Mouse (Mus musculus): Measurements from ENCODE around the gene Irgm2.

DNA sequence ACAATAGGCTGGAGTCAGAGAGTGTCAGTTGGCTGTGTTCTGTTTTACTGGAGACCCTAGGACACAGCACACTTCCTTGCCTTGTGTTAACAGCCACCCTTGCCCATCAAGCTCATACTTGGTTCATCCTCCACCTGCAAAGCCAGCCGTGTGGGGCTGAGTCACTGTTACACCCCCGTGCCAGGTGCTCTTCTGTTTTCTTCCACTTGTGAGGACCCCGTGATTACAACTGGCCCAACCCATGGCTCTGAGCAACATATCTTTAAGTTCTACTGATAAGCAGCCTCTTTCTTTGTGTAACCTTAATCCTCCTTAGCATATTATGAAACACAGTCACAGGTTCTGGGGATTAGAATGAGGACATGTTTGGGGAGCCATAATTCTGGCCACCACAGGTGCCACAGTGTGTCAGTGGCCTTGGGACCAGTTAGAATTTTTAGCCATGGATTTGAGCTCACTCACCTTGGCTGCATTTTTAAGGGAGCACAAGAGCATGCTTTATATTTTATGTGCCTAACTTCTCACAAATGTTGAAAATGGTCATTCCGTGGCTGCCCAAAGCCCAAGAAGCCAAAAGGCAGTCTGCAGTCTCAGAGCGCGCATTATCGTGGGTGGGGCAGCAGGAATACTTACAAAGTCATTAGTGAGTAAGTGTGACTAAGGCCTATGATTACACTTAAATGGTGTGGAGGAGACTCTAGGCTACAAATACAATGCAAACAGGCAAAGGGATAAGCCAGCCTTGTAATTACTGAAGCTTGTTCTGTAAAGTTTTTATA, 50.0 kb downstream of the Irgm2 start:
- TF ChIP-seq CTCF (IDR thresholded peaks at IDR 0.05; ENCODE audit: low read depth, low read length) (no peak), TAL1 (conservative IDR thresholded peaks at IDR 0.05; ENCODE audit: low read depth, low read length) (no peak), POLR2AphosphoS5 (IDR thresholded peaks at IDR 0.05; ENCODE audit: insufficient replicate concordance, low read depth, low read length) (no peak)
